Mouse (Mus musculus): ENCODE measurements around the gene 4930415O20Rik.

- TF ChIP-seq CTCF (IDR thresholded peaks at IDR 0.05; ENCODE audit: insufficient read depth, low read length) (no peak), POLR2A (IDR thresholded peaks at IDR 0.05; ENCODE audit: borderline replicate concordance, extremely low read depth, low read depth, low read length) (no peak)
Observed at GRCm38 (mm10) chr15:98614551-98614950, 43.7 kb downstream of the 4930415O20Rik start.
